Mouse (Mus musculus): ENCODE results near the gene Fam107b. TPM values are rescaled to one million over a fixed set of nuclear protein-coding genes. Genes with fewer than 3 reads are reported as not detected.

The Fam107b gene
- polyA plus RNA-seq, 1 experiment from 2014 or later, result 44.7 TPM

- Histone ChIP-seq H3K27ac (no peak overlapping the region), H3K36me3 (no peaks in the 10 kb centered on the region), H3K9me3 (no peaks in the 10 kb centered on the region), H3K4me2 (replicated peaks) (no peak overlapping the region), H3K9ac (no peak overlapping the region), H3K4me1 (replicated peaks) (0 out of 2 replicates have a peak, but pooled peaks cover 3% of the 10 kb centered on the region), H3K4me3 (replicated peaks) (no peak overlapping the region), H3K27me3 (replicated peaks) (no peaks in the 10 kb centered on the region)
- no peak for ATAC-seq
These were observed 84.3 kb downstream of the Fam107b start for GRCm38 (mm10) chr2:3654606-3655005.

DNA sequence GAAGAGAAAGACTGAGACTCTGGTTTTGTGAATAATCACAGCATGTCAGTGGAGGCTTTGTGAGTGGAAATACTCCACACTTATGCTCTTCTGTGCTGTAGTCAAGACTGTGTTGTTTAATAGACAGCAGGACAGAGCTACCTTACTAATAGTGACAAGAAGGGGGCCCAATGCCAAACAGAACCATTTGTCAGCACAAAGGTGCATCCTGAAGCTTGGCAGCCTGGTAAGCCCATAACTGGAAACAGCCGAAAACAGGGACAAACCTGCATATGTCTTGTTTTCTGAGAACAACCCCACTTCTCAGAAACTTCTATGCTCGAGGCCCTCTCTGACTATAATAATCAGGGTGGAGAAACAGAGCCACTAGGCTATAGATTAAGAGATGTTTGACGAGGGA lies 85.8 kb downstream of the Fam107b start:
- Histone ChIP-seq H3K27ac (no peak overlapping the region), H3K9ac (no peak overlapping the region), H3K4me2 (replicated peaks) (no peak overlapping the region), H3K4me1 (replicated peaks) (0 out of 2 replicates have a peak, but pooled peaks cover 3% of the 10 kb centered on the region), H3K9me3 (no peaks in the 10 kb centered on the region), H3K4me3 (replicated peaks) (no peak overlapping the region), H3K27me3 (replicated peaks) (no peaks in the 10 kb centered on the region), H3K36me3 (no peaks in the 10 kb centered on the region)
- 72% methylated on average over 3 of the region's 3 CpGs for WGBS
- ATAC-seq, result no peak

DNA sequence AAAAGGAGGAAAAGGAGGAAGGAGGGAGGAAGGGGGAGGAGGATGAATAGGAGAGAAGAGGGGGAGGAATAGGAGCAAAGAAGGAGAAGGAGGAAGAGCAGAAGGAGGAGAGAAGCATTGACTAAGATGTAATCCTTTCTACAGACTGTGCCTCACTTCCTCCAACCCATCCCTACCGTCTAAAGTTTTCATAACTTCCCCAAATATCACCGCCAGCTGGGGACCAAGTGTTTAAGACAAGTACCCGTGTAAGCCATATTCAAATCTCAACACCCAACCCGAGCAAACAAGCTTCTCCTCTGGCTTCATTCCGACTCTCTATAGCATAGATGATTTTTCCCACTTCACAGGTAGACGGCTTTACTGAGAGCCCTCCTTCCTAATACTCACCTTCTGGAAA lies 86.5 kb downstream of the Fam107b start:
- Histone ChIP-seq H3K4me1 (replicated peaks) (0 out of 2 replicates have a peak, but pooled peaks cover 3% of the 10 kb centered on the region), H3K9me3 (no peaks in the 10 kb centered on the region), H3K27me3 (replicated peaks) (no peaks in the 10 kb centered on the region), H3K4me2 (replicated peaks) (no peak overlapping the region), H3K9ac (no peak overlapping the region), H3K27ac (no peak overlapping the region), H3K4me3 (replicated peaks) (no peak overlapping the region), H3K36me3 (no peaks in the 10 kb centered on the region)
- WGBS, result 88% methylated on average over 6 of the region's 6 CpGs
- ATAC-seq, result no peak

DNA sequence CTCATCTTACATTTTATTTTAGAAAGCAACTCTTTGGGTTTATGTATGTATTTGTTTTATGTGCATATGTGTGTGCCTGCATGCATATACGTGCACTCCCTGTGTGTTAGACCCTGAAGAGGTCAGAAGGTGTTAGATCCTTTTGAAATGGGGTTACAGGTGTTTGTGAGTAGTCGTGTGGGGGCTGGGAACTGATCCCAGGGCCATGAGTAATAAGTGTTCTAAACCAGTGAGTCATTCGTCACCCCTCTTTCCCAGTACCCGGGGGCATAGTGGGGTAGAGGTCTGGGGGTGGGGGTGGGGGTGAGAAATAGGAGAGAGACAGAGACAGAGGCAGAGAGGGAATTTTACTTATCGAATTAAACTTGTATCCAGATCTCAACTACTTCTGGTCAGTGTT lies 87.1 kb downstream of the Fam107b start:
- no peaks in the 10 kb centered on the region for H3K36me3 ChIP-seq
- no peaks in the 10 kb centered on the region for H3K27me3 ChIP-seq (replicated peaks)
- H3K9ac ChIP-seq, result no peak overlapping the region
- H3K27ac ChIP-seq, result no peak overlapping the region
- no peaks in the 10 kb centered on the region for H3K9me3 ChIP-seq
- ATAC-seq, result no peak
- H3K4me1 ChIP-seq (replicated peaks), result 0 out of 2 replicates have a peak, but pooled peaks cover 3% of the 10 kb centered on the region
- no peak overlapping the region for H3K4me3 ChIP-seq (replicated peaks)
- 72% methylated on average over 5 of the region's 5 CpGs for WGBS
- H3K4me2 ChIP-seq (replicated peaks), result no peak overlapping the region

DNA sequence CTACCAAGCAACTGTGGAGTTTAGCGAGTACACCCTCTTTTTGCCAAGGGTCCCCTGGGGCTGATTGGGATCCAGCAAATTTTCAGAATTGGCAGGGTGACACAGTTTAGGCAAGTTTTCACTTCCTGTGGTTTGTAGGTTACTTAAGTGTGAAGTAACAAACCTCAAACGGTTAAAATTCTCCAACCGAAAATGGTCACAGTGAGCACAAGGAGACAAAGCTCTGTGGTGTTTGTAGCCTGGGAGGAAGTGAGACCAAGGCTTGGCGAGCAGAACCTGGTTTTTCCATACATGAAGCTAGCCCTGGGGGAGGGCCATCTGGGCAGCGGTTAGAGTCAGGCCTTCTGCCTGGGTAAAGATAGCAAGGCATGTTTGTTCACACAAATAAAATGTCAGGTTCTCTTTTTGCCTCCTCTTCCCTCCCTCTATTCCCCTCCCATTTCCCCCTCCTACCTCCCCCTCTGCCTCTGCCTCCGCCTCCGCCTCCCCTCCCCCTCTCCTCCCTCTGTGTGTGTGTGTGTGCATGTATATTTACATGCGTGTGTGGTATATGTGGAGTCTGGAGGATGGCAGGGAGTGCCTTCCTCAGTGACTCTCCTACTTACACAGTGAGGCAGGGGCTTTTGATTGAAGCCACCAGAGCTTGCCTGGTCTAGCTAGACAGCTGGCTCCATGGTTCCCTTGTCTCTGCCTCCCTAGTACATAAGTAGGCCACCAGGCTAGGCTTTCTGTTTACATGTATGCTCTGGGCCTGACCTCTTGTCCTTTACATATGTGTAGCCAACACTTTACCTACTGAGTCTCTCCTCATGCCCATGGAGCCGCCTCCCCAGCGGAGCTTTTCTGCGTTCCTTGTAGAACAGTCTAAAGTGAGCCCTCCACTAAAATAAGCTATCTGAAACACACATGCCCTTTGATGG lies 87.8 kb downstream of the Fam107b start:
- WGBS, result 65% methylated on average over 11 of the region's 11 CpGs
- no peak overlapping the region for H3K4me3 ChIP-seq (replicated peaks)
- H3K36me3 ChIP-seq, result no peaks in the 10 kb centered on the region
- peak; percentile 49; the same call in 1 of the 2 replicates for ATAC-seq
- no peaks in the 10 kb centered on the region for H3K9me3 ChIP-seq
- no peak overlapping the region for H3K9ac ChIP-seq
- no peak overlapping the region for H3K27ac ChIP-seq
- H3K4me2 ChIP-seq (replicated peaks), result no peak overlapping the region
- H3K4me1 ChIP-seq (replicated peaks), result 0 out of 2 replicates have a peak, but pooled peaks cover 3% of the 10 kb centered on the region
- H3K27me3 ChIP-seq (replicated peaks), result no peaks in the 10 kb centered on the region

GRCm38 (mm10) chr2:3658900-3659299 lies 88.6 kb downstream of the Fam107b start:
- ATAC-seq, result peak; percentile 41; the same call in 1 of the 2 replicates
- H3K9me3 ChIP-seq, result no peaks in the 10 kb centered on the region
- no peak overlapping the region for H3K4me2 ChIP-seq (replicated peaks)
- no peaks in the 10 kb centered on the region for H3K36me3 ChIP-seq
- no peak overlapping the region for H3K9ac ChIP-seq
- H3K4me3 ChIP-seq (replicated peaks), result no peak overlapping the region
- no peak overlapping the region for H3K27ac ChIP-seq
- 0 out of 2 replicates have a peak, but pooled peaks cover 3% of the 10 kb centered on the region for H3K4me1 ChIP-seq (replicated peaks)
- no peaks in the 10 kb centered on the region for H3K27me3 ChIP-seq (replicated peaks)
- WGBS, result 37% methylated on average over 4 of the region's 4 CpGs

GRCm38 (mm10) chr2:3659300-3659910 lies 89.1 kb downstream of the Fam107b start:
- Histone ChIP-seq H3K4me2 (replicated peaks) (no peak overlapping the region), H3K4me1 (replicated peaks) (0 out of 2 replicates have a peak, but pooled peaks cover 3% of the 10 kb centered on the region), H3K27ac (no peak overlapping the region), H3K9ac (no peak overlapping the region), H3K36me3 (no peaks in the 10 kb centered on the region), H3K4me3 (replicated peaks) (no peak overlapping the region), H3K9me3 (no peaks in the 10 kb centered on the region), H3K27me3 (replicated peaks) (no peaks in the 10 kb centered on the region)
- ATAC-seq, result peak; percentile 28; the same call in 1 of the 2 replicates
- 41% methylated on average over 5 of the region's 5 CpGs for WGBS

- Histone ChIP-seq H3K27ac (no peak overlapping the region), H3K9me3 (no peaks in the 10 kb centered on the region), H3K27me3 (replicated peaks) (no peaks in the 10 kb centered on the region), H3K4me2 (replicated peaks) (no peak overlapping the region), H3K9ac (no peak overlapping the region), H3K4me3 (replicated peaks) (no peak overlapping the region), H3K36me3 (no peaks in the 10 kb centered on the region), H3K4me1 (replicated peaks) (no peaks in the 10 kb centered on the region)
- 58% methylated on average over 6 of the region's 6 CpGs for WGBS
- no peak for ATAC-seq
These were observed 93.8 kb downstream of the Fam107b start for GRCm38 (mm10) chr2:3664086-3664485.

DNA sequence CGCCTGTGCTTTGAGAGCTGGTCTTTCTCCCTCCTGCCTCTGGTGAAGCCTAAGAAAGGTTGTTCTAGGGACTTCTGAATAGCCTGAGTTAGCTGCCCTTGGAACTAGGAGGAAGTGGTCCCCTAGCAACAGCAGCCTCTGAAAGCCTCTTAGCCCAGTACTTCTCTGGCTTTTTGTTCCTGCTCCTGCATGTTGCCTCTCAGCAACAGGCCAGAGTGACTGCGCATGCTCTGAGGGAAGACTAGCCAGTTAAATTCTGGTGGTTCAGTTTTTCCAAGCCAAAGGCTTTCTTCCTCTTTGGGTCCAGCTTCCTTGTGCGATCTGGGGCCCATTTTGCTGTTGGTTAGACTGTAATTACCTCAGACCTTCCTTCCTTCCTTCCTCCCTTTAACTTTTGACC lies 98.4 kb downstream of the Fam107b start:
- H3K9ac ChIP-seq, result no peak overlapping the region
- no peaks in the 10 kb centered on the region for H3K27me3 ChIP-seq (replicated peaks)
- no peaks in the 10 kb centered on the region for H3K36me3 ChIP-seq
- 76% methylated on average over 3 of the region's 3 CpGs for WGBS
- no peak overlapping the region for H3K27ac ChIP-seq
- H3K4me2 ChIP-seq (replicated peaks), result no peak overlapping the region
- ATAC-seq, result no peak
- H3K4me1 ChIP-seq (replicated peaks), result no peaks in the 10 kb centered on the region
- no peak overlapping the region for H3K4me3 ChIP-seq (replicated peaks)
- no peaks in the 10 kb centered on the region for H3K9me3 ChIP-seq

DNA sequence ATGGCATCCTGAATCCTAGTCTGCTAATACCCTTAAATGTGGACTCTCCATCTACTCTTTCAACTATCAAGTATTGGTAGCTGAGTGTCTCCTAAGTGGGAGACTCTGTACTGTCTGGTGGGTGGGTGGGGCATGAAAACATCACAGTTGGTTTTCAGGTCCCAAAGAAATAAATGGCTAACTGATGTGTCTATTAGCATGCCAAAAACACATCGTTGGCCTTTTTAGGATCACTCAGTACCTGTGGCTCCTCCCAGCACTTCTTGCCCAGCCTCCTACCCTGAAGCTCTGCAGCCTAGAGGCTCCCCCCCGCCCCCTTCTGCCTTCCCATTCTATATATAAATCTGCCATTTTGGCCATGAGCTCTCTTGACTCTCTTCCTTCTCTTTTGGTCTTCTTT lies 99.4 kb downstream of the Fam107b start:
- no peak overlapping the region for H3K4me2 ChIP-seq (replicated peaks)
- WGBS, result 51% methylated on average over 2 of the region's 2 CpGs
- ATAC-seq, result no peak

GRCm38 (mm10) chr2:3672654-3673367 lies 102.5 kb downstream of the Fam107b start:
- no peak overlapping the region for H3K4me3 ChIP-seq (replicated peaks)
- H3K36me3 ChIP-seq, result no peaks in the 10 kb centered on the region
- no peaks in the 10 kb centered on the region for H3K4me1 ChIP-seq (replicated peaks)
- no peak overlapping the region for H3K27ac ChIP-seq
- H3K27me3 ChIP-seq (replicated peaks), result no peaks in the 10 kb centered on the region
- H3K9me3 ChIP-seq, result no peaks in the 10 kb centered on the region
- no peak overlapping the region for H3K9ac ChIP-seq
- 54% methylated on average over 5 of the region's 5 CpGs for WGBS
- no peak overlapping the region for H3K4me2 ChIP-seq (replicated peaks)
- no peak for ATAC-seq

More for the DNA sequence above, 99.4 kb downstream of the Fam107b start:
- H3K36me3 ChIP-seq, result no peaks in the 10 kb centered on the region
- no peak overlapping the region for H3K27ac ChIP-seq
- no peak overlapping the region for H3K9ac ChIP-seq
- no peak overlapping the region for H3K4me3 ChIP-seq (replicated peaks)
- H3K27me3 ChIP-seq (replicated peaks), result no peaks in the 10 kb centered on the region
- no peaks in the 10 kb centered on the region for H3K9me3 ChIP-seq
- no peaks in the 10 kb centered on the region for H3K4me1 ChIP-seq (replicated peaks)

DNA sequence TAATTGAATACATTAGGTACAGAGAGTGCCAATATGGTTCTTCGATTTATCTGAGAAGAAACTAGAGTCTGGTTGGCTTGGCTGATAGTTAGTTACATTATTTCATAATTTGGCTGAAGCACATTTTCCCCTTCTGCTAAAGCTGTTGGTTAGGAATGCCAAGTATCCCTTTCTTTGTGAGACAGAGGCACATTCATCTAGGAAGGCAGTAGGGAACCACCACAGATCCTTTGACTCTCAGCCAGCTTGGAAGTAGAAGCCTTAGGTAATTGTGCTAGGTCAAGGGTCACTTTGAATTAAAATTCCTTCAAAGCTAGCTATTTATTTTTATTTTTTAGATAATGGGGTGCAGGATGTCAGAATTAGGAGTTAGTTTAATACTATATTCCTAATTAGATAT lies 105.2 kb downstream of the Fam107b start:
- Histone ChIP-seq H3K27ac (no peak overlapping the region), H3K9me3 (no peaks in the 10 kb centered on the region), H3K4me3 (replicated peaks) (no peak overlapping the region), H3K4me2 (replicated peaks) (no peak overlapping the region), H3K4me1 (replicated peaks) (no peaks in the 10 kb centered on the region), H3K36me3 (no peaks in the 10 kb centered on the region), H3K27me3 (replicated peaks) (no peaks in the 10 kb centered on the region), H3K9ac (no peak overlapping the region)
- ATAC-seq, result no peak
- 95% methylated on average over 1 of the region's 1 CpGs for WGBS
